Mouse (Mus musculus): ENCODE results near the gene Invs.

Invs gene

GRCm38 (mm10) chr4:48472792-48473650, 193.5 kb downstream of the Invs start, which contains the start of gene Tex10:
Gene Tex10, minus strand, starts transcription at chr4:48473459.
- peak; percentile 70; the same call in 1 of the 2 replicates for TF ChIP-seq GATA4 (IDR thresholded peaks at IDR 0.05; ENCODE audit: insufficient replicate concordance, low read length)

GRCm38 (mm10) chr4:48473651-48474011, 194.1 kb downstream of the Invs start:
- TF ChIP-seq GATA4 (IDR thresholded peaks at IDR 0.05; ENCODE audit: insufficient replicate concordance, low read length) = no peak

GRCm38 (mm10) chr4:48481287-48481686, 201.7 kb downstream of the Invs start:
- no peak for TF ChIP-seq GATA4 (IDR thresholded peaks at IDR 0.05; ENCODE audit: insufficient replicate concordance, low read length)

All from liver, adult (tissue).